In the genomic region with DNA sequence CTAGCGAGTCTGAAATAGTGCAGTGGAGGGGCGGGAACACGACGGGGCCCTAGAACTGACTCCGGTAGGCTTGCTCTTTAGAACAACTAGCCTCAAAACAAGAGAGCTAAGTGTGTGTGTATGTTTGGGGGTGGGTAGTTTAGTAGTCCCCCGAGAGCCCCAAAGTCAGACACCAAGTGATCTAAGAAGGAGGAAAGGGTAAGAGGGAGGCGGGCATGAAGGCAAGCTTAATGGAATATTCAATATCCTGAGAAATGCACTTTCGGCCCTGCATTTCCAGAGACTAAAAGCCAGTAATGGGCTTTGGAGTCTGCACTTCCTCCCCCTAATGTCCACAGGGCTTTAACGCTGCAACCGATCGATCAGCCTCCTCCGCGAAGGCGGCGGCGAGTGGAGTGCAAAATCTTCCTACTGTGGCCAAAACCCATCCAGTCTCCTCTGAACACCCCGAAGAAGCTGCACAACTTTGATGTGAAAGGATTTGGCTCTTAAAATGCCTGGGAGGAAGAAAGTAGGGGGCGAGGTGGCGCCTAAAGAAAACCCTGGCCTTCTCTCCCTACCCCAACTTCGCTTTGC, we compare ENCODE assay signal across 8 mouse cellular contexts. TPM values are rescaled to one million over a fixed set of nuclear protein-coding genes. Genes with fewer than 3 reads are reported as not detected.
A peak's percentile ranks its signal among the peaks of the same experiment; 100 is the strongest.
DNase-seq lines count a peak whose midpoint lies in the region; ATAC-seq lines count a peak whose summit lies in the region.

No protein-coding gene starts in this region.

- peaks cover 10% of the 10 kb centered on the region for H3K4me1 ChIP-seq in forebrain, embryonic 11.5 days (replicated peaks; ENCODE audit: control insufficient read depth, insufficient read depth, low read length)
- 0 out of 2 replicates have a peak, but pooled peaks cover 9% of the 10 kb centered on the region for H3K4me1 ChIP-seq in intestine, embryonic 15.5 days (replicated peaks)
- H3K4me1 ChIP-seq in midbrain, embryonic 13.5 days (replicated peaks): peaks cover 31% of the 10 kb centered on the region

- H3K27ac ChIP-seq in forebrain, embryonic 11.5 days (ENCODE audit: low read depth, low read length): no peak overlapping the region
- H3K27ac ChIP-seq in intestine, embryonic 15.5 days: peak overlapping the region; percentile 55; the same call in 1 of the 2 replicates
- H3K27ac ChIP-seq in midbrain, embryonic 13.5 days: no peak overlapping the region

- no peaks in the 10 kb centered on the region for H3K36me3 ChIP-seq in forebrain, embryonic 11.5 days (ENCODE audit: control insufficient read depth, insufficient read depth, low read length)
- no peaks in the 10 kb centered on the region for H3K36me3 ChIP-seq in intestine, embryonic 15.5 days
- no peaks in the 10 kb centered on the region for H3K36me3 ChIP-seq in midbrain, embryonic 13.5 days

- DNase-seq in cerebellum, postnatal 14 days: no peak
- peak; percentile 52 for DNase-seq in forebrain, embryonic 11.5 days (ENCODE audit: low spot score)
- DNase-seq in urinary bladder, postnatal 10 days (ENCODE audit: low spot score): no peak
- DNase-seq in thymus, postnatal 14 days: no peak
- no peak for DNase-seq in cerebellum, adult 18-20 months

- H3K27me3 ChIP-seq in forebrain, embryonic 11.5 days (ENCODE audit: control insufficient read depth, insufficient read depth, low read length): peaks cover 17% of the 10 kb centered on the region
- H3K27me3 ChIP-seq in intestine, embryonic 15.5 days (replicated peaks): 0 out of 2 replicates have a peak, but pooled peaks cover 3% of the 10 kb centered on the region
- peaks cover 58% of the 10 kb centered on the region for H3K27me3 ChIP-seq in midbrain, embryonic 13.5 days

- WGBS in forebrain, embryonic 11.5 days: 3% methylated on average over 20 of the region's 20 CpGs
- 11% methylated on average over 20 of the region's 20 CpGs for WGBS in intestine, embryonic 15.5 days
- 4% methylated on average over 20 of the region's 20 CpGs for WGBS in midbrain, embryonic 13.5 days

- H3K4me3 ChIP-seq in forebrain, embryonic 11.5 days (ENCODE audit: low read depth, low read length): peak overlapping the region; percentile 50
- peak overlapping the region; percentile 62 for H3K4me3 ChIP-seq in intestine, embryonic 15.5 days (replicated peaks)
- H3K4me3 ChIP-seq in midbrain, embryonic 13.5 days (replicated peaks): peak overlapping the region; percentile 56

- ATAC-seq in cerebellum, adult (ENCODE audit: insufficient number of reproducible peaks, low FRiP score, low TSS enrichment): 0 out of 2 replicates have a peak, but pooled peaks have one; percentile 37
- no peak for ATAC-seq in forebrain, embryonic 11.5 days (replicated peaks; ENCODE audit: low FRiP score)
- ATAC-seq in intestine, embryonic 15.5 days: peak; percentile 24; the same call in 1 of the 2 replicates
- no peak for ATAC-seq in midbrain, embryonic 13.5 days

- H3K4me2 ChIP-seq in forebrain, embryonic 11.5 days (ENCODE audit: low read depth, low read length, severe bottlenecking): peak overlapping the region; percentile 96
- peak overlapping the region; percentile 96 for H3K4me2 ChIP-seq in intestine, embryonic 15.5 days (replicated peaks)
- peak overlapping the region; percentile 98 for H3K4me2 ChIP-seq in midbrain, embryonic 13.5 days (replicated peaks)

- 0 out of 2 replicates have a peak overlapping the region, but pooled peaks have one; percentile 5 for H3K9ac ChIP-seq in forebrain, embryonic 11.5 days (ENCODE audit: low read length)
- peak overlapping the region; percentile 58; the same call in 1 of the 2 replicates for H3K9ac ChIP-seq in intestine, embryonic 15.5 days
- peak overlapping the region; percentile 59; the same call in 1 of the 2 replicates for H3K9ac ChIP-seq in midbrain, embryonic 13.5 days (replicated peaks)

- H3K9me3 ChIP-seq in forebrain, embryonic 11.5 days (ENCODE audit: control insufficient read depth, low read length): no peaks in the 10 kb centered on the region
- H3K9me3 ChIP-seq in intestine, embryonic 15.5 days: no peaks in the 10 kb centered on the region
- H3K9me3 ChIP-seq in midbrain, embryonic 13.5 days: no peaks in the 10 kb centered on the region

RNA-seq across cellular contexts. Expression of gene Prkg1, which starts 1.5 kb away (rescaled TPM):
- 4.9 and 5.6 TPM in 2 replicates for polyA plus RNA-seq in forebrain, embryonic 11.5 days (2014; fragmentation: Nextera tagmentation; extraction: Ambion mirVana)
- 8.3 and 9.1 TPM in 2 replicates for polyA plus RNA-seq in intestine, embryonic 15.5 days (2015; fragmentation: Nextera tagmentation; extraction: Ambion mirVana)
- 3.3 and 3.7 TPM in 2 replicates for polyA plus RNA-seq in midbrain, embryonic 13.5 days (2015; fragmentation: Nextera tagmentation; extraction: Ambion mirVana)

Comparison
In these comparisons a context has a peak if more than half of its experiments do, and no peak if none do; other contexts are left out.
1. ATAC-seq: peak in cerebellum, adult (single experiment) and intestine, embryonic 15.5 days (single experiment); none in forebrain, embryonic 11.5 days (single experiment) and midbrain, embryonic 13.5 days (single experiment).
2. H3K9ac ChIP-seq: peak in every context shown above with its lines; median percentile 59 in midbrain, embryonic 13.5 days; 58 in intestine, embryonic 15.5 days; 5 in forebrain, embryonic 11.5 days.
3. Peak in every context shown above with its lines, with median percentiles within 50 percentile points of each other: H3K4me2 ChIP-seq and H3K4me3 ChIP-seq.